Mouse (Mus musculus): ENCODE measurements around the gene Tcp11l2.

DNA sequence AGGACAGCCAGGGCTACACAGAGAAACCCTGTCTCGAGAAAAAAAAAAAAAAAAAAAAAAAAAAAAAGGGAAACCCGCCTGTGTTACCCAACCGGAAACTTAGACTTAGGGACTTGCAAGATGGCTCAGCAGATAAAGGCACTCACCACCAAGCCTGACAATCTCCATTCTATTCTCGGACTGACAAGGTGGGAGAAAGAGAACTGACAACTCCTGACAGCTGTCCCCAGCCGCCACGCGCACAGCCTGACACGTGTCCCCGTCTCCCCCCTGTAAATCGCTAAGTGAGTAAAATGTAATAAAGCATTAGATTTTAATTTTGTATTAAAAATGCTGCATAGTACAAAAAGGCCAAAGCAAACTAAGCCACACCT is 26.5 kb upstream of the Tcp11l2 start:
- no peak for TF ChIP-seq CTCF (IDR thresholded peaks at IDR 0.05; ENCODE audit: insufficient read depth, low read length)
- TF ChIP-seq POLR2A (IDR thresholded peaks at IDR 0.05; ENCODE audit: borderline replicate concordance, extremely low read depth, low read depth, low read length): no peak

Measured in lung, adult 2 months (tissue).